Mouse (Mus musculus): ENCODE results near the gene Scd1. TPM values are rescaled to one million over a fixed set of nuclear protein-coding genes. Genes with fewer than 3 reads are reported as not detected.
A peak's percentile ranks its signal among the peaks of the same experiment; 100 is the strongest.

Scd1 gene
- polyA plus RNA-seq, 1 experiment, result 160 TPM

DNA sequence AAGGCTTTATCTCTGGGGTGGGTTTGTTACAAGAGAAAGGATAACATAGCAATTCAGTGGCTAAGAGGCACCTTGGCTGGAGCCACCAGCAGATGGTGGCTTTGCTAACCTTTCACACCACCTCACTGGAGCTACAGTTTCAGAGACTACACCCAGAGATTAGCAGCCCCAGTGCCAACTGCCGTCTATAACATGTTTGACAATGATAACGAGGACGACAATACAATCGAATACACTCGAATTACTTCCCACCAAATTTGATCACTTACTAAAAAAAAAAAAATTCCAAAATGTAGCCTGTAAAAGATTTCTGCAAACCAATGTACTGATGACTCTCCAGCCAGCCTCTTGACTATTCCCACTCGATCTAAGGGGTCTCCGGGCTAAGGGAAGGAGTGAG lies 12.7 kb downstream of the Scd1 start:
- no peaks in the 10 kb centered on the region for H3K27me3 ChIP-seq (ENCODE audit: control insufficient read depth, insufficient read depth, low read length)
- WGBS, result 46% methylated on average over 7 of the region's 7 CpGs
- TF ChIP-seq POLR2A (IDR thresholded peaks at IDR 0.05; ENCODE audit: borderline replicate concordance, insufficient read depth, low read length) (no peak), CTCF (IDR thresholded peaks at IDR 0.05; ENCODE audit: borderline replicate concordance, insufficient read depth, low read depth, low read length) (no peak)
- DNase-seq, result peak in 1 of 2 experiments; percentile 45
- H3K4me1 ChIP-seq (ENCODE audit: control insufficient read depth, insufficient read depth, low read length), result peaks cover 38% of the 10 kb centered on the region
- H3K27ac ChIP-seq (ENCODE audit: insufficient read depth, low read length), result no peak overlapping the region
- H3K4me3 ChIP-seq (replicated peaks; ENCODE audit: insufficient read depth, low read depth, low read length), result no peak overlapping the region

DNA sequence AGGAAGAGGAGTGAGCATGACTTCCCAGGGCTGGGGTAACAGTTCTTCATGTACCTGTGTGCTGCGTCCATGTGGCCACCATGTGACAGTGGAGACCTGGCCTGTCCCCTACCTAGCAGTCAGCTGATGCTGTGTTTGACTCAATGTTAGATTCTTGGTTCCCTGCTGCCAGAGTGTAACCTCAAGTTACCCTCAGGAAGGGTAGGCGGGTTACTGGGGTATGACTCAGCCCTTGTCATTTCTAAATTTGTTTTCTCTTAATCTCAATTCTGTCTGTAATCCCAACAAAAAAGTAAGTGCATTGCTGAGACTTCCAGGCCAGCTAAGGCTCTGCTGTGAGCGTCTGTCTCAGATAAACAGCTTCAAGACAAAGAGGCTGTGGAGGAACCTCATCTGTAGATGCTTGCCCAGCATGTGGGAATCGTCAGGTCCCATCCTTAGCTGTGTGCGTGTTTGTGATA lies 13.7 kb downstream of the Scd1 start:
- Histone ChIP-seq H3K4me1 (ENCODE audit: control insufficient read depth, insufficient read depth, low read length) (peaks cover 30% of the 10 kb centered on the region), H3K27ac (ENCODE audit: insufficient read depth, low read length) (no peak overlapping the region), H3K4me3 (replicated peaks; ENCODE audit: insufficient read depth, low read depth, low read length) (no peak overlapping the region), H3K27me3 (ENCODE audit: control insufficient read depth, insufficient read depth, low read length) (no peaks in the 10 kb centered on the region)
- TF ChIP-seq CTCF (IDR thresholded peaks at IDR 0.05; ENCODE audit: borderline replicate concordance, insufficient read depth, low read depth, low read length), result no peak
- TF ChIP-seq POLR2A (IDR thresholded peaks at IDR 0.05; ENCODE audit: borderline replicate concordance, insufficient read depth, low read length), result no peak
- WGBS, result 67% methylated on average over 5 of the region's 5 CpGs
- DNase-seq, result no peak

DNA sequence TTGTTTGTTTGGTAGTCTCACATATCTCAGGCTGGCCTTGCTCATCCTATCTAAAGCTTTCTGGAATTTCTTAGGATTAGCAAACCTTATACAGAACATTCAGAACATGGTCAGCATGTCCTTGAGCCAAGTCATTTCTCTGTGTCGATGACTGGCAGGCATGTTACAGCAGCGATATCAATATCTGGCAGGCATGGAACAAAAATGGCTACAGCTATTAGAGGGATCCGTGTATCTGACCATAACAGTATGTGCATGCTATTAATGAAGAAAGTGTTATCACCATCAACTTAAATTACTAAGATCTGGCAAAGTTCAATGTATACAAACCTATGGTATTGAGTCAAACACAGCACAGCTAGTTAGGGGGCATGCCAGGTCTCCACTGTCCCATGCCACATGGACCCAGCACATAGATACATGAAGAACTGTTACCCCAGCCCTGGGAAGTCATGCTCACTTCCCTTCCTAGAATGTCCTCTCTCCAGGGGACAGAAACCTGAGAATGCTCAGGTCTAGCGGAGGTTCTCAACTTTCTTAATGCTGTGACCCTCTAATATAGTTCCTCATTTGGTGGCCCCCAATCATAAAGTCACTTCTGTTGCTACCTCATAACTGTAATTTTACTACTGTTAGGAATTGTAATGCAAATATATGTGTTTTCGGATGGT lies 15.2 kb downstream of the Scd1 start:
- H3K4me3 ChIP-seq (replicated peaks; ENCODE audit: insufficient read depth, low read depth, low read length), result no peak overlapping the region
- H3K4me1 ChIP-seq (ENCODE audit: control insufficient read depth, insufficient read depth, low read length), result peaks cover 21% of the 10 kb centered on the region
- no peak for TF ChIP-seq CTCF (IDR thresholded peaks at IDR 0.05; ENCODE audit: borderline replicate concordance, insufficient read depth, low read depth, low read length)
- TF ChIP-seq POLR2A (IDR thresholded peaks at IDR 0.05; ENCODE audit: borderline replicate concordance, insufficient read depth, low read length), result no peak
- 81% methylated on average over 5 of the region's 5 CpGs for whole genome bisulfite sequencing
- DNase-seq, result no peak
- H3K27me3 ChIP-seq (ENCODE audit: control insufficient read depth, insufficient read depth, low read length), result no peaks in the 10 kb centered on the region
- H3K27ac ChIP-seq (ENCODE audit: insufficient read depth, low read length), result no peak overlapping the region

DNA sequence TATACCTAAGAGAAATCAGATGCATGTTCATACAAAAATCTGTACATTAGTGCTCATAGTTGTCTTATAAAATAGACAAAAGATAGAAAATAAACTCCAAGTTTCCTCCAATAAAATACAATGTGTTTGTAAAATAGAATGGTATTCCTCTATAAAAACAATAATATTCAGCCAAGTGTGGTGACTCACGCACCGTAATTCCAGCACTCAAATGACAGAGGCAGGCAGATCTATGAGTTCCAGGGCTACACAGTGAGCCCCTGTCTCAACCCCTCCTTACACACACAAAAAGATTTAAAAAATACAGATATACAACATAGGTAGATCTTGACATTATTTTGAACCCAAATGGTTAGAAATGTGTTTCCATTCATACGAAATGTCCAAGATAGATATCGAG lies 15.8 kb downstream of the Scd1 start:
- H3K27me3 ChIP-seq (ENCODE audit: control insufficient read depth, insufficient read depth, low read length), result no peaks in the 10 kb centered on the region
- H3K4me1 ChIP-seq (ENCODE audit: control insufficient read depth, insufficient read depth, low read length), result peaks cover 17% of the 10 kb centered on the region
- TF ChIP-seq POLR2A (IDR thresholded peaks at IDR 0.05; ENCODE audit: borderline replicate concordance, insufficient read depth, low read length) (no peak), CTCF (IDR thresholded peaks at IDR 0.05; ENCODE audit: borderline replicate concordance, insufficient read depth, low read depth, low read length) (no peak)
- WGBS, result 91% methylated on average over 4 of the region's 4 CpGs
- no peak overlapping the region for H3K27ac ChIP-seq (ENCODE audit: insufficient read depth, low read length)
- DNase-seq, result no peak
- no peak overlapping the region for H3K4me3 ChIP-seq (replicated peaks; ENCODE audit: insufficient read depth, low read depth, low read length)

DNA sequence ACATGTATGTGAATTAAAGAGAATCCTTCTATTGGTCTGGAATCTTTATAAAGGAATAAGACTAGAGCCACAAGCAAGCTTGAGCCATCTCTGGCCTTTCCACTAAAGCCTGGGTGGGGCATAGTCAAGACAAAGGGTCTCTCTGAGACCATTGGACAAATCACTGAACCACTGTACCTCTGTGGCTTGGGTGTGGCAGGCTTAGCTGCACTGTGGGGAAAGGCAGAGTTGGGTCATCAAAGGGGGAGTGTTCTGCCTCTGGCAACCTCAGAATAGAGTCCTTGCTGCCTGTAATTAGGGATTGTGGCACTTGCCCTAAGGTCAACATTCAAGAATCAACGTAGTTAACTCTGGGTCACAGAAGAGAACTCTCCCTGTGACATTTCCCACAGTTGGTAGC lies 18.2 kb downstream of the Scd1 start:
- H3K27ac ChIP-seq (ENCODE audit: insufficient read depth, low read length), result no peak overlapping the region
- DNase-seq, result no peak
- H3K4me1 ChIP-seq (ENCODE audit: control insufficient read depth, insufficient read depth, low read length), result peaks cover 6% of the 10 kb centered on the region
- TF ChIP-seq CTCF (IDR thresholded peaks at IDR 0.05; ENCODE audit: borderline replicate concordance, insufficient read depth, low read depth, low read length) (no peak), POLR2A (IDR thresholded peaks at IDR 0.05; ENCODE audit: borderline replicate concordance, insufficient read depth, low read length) (no peak)
- H3K4me3 ChIP-seq (replicated peaks; ENCODE audit: insufficient read depth, low read depth, low read length), result no peak overlapping the region
- H3K27me3 ChIP-seq (ENCODE audit: control insufficient read depth, insufficient read depth, low read length), result no peaks in the 10 kb centered on the region
- WGBS, result 58% methylated on average over 1 of the region's 1 CpGs

- Histone ChIP-seq H3K27me3 (ENCODE audit: control insufficient read depth, insufficient read depth, low read length) (no peaks in the 10 kb centered on the region), H3K4me1 (ENCODE audit: control insufficient read depth, insufficient read depth, low read length) (peaks cover under 1% of the 10 kb centered on the region), H3K4me3 (replicated peaks; ENCODE audit: insufficient read depth, low read depth, low read length) (peak overlapping the region; percentile 80), H3K27ac (ENCODE audit: insufficient read depth, low read length) (peak overlapping the region; percentile 83)
- peak; percentile 91 to 94 for DNase-seq
- WGBS, result 2% methylated on average over 41 of the region's 41 CpGs
- TF ChIP-seq POLR2A (IDR thresholded peaks at IDR 0.05; ENCODE audit: borderline replicate concordance, insufficient read depth, low read length) (peak; percentile 75; the same call in 1 of the 2 replicates), CTCF (IDR thresholded peaks at IDR 0.05; ENCODE audit: borderline replicate concordance, insufficient read depth, low read depth, low read length) (no peak)
These were observed 18.9 kb downstream of the Scd1 start for GRCm38 (mm10) chr19:44388475-44389428.

- H3K4me1 ChIP-seq (ENCODE audit: control insufficient read depth, insufficient read depth, low read length), result no peaks in the 10 kb centered on the region
- DNase-seq, result no peak
- H3K27me3 ChIP-seq (ENCODE audit: control insufficient read depth, insufficient read depth, low read length), result no peaks in the 10 kb centered on the region
- 33% methylated on average over 19 of the region's 19 CpGs for WGBS
- TF ChIP-seq POLR2A (IDR thresholded peaks at IDR 0.05; ENCODE audit: borderline replicate concordance, insufficient read depth, low read length) (no peak), CTCF (IDR thresholded peaks at IDR 0.05; ENCODE audit: borderline replicate concordance, insufficient read depth, low read depth, low read length) (no peak)
- peak overlapping the region; percentile 80 for H3K4me3 ChIP-seq (replicated peaks; ENCODE audit: insufficient read depth, low read depth, low read length)
- H3K27ac ChIP-seq (ENCODE audit: insufficient read depth, low read length), result peak overlapping the region; percentile 79
These were observed 19.8 kb downstream of the Scd1 start for GRCm38 (mm10) chr19:44387746-44388474.

Measured in cerebellum, adult 2 months (tissue).